Mouse (Mus musculus) hindbrain, embryonic 11.5 days (tissue): Measurements from ENCODE around the gene Hira. TPM values are rescaled to one million over a fixed set of nuclear protein-coding genes. Genes with fewer than 3 reads are reported as not detected.
A peak's percentile ranks its signal among the peaks of the same experiment; 100 is the strongest.

Experiments used
- ATAC-seq: fragments of 200-750 bp; cut with Nextera tagmentation; 2 replicates; pipeline ENCODE4 v1.8.0; 2017; ENCODE audit warnings: mild to moderate bottlenecking, moderate TSS enrichment, moderate library complexity; ENCODE audit not compliant: low FRiP score
- DNase-seq: peaks from one replicate; pipeline ENCODE4 v3.0.0-alpha.2; 2015; ENCODE audit warnings: low spot score
- H3K27ac ChIP-seq: fragments of 300-500 bp; sonication (generic); 2 replicates; pipeline ENCODE4 v1.5.1; 2014; ENCODE audit warnings: mild to moderate bottlenecking, low read depth, low read length
- H3K27me3 ChIP-seq: fragments of 300-500 bp; sonication (generic); 2 replicates; pipeline ENCODE4 v1.6.1; 2014; ENCODE audit warnings: mild to moderate bottlenecking, low read length, moderate library complexity, mixed read lengths; ENCODE audit not compliant: control insufficient read depth, insufficient read depth
- H3K36me3 ChIP-seq: fragments of 300-500 bp; sonication (generic); 2 replicates; pipeline ENCODE4 v1.6.1; 2014; ENCODE audit warnings: mild to moderate bottlenecking, low read length, moderate library complexity, mixed read lengths; ENCODE audit not compliant: control insufficient read depth, insufficient read depth
- H3K4me1 ChIP-seq: fragments of 300-500 bp; sonication (generic); replicated peaks from 2 replicates; pipeline ENCODE4 v1.6.1; 2014; ENCODE audit warnings: low read length, mixed read lengths; ENCODE audit not compliant: control insufficient read depth, insufficient read depth
- H3K4me2 ChIP-seq: fragments of 300-500 bp; sonication (generic); replicated peaks from 2 replicates; pipeline ENCODE4 v1.6.1; 2014; ENCODE audit warnings: mild to moderate bottlenecking, low read depth, low read length
- H3K4me3 ChIP-seq: fragments of 300-500 bp; sonication (generic); 2 replicates; pipeline ENCODE4 v1.5.1; 2014; ENCODE audit warnings: low read depth, low read length
- H3K9ac ChIP-seq: fragments of 300-500 bp; sonication (generic); 2 replicates; pipeline ENCODE4 v1.6.1; 2014; ENCODE audit warnings: low read depth, low read length
- H3K9me3 ChIP-seq: fragments of 300-500 bp; sonication (generic); 2 replicates; pipeline ENCODE4 v1.6.1; 2016; ENCODE audit warnings: low read length; ENCODE audit not compliant: control insufficient read depth
- WGBS: fragments of 180-500 bp; shearing (Covaris S2); extraction: QIAGEN DNeasy Blood & Tissue Kit; methylation state at CpG from one replicate; pipeline ENCODE4 v1.1.7; 2014; 5-methylcytosine and 5-hydroxymethylcytosine counted together
- polyA plus RNA-seq: library from polyadenylated mRNA; unstranded; fragments of >200 nt; fragmentation: Nextera tagmentation; extraction: Ambion mirVana; gene quantifications from 2 replicates; pipeline ENCODE4 v1.2.1, GENCODE M21; 2014

Gene Hira
- polyA plus RNA-seq, result 16.4 and 17.6 TPM in 2 replicates

GRCm38 (mm10) chr16:18876442-18877308 lies at the start of gene Hira, which contains the start of gene Mrpl40:
TSS of gene Hira (plus strand) at chr16:18877037.
TSS of gene Mrpl40 (minus strand) at chr16:18876862.
- Histone ChIP-seq H3K9ac (peak within 1 kb of the TSS; percentile 95), H3K4me3 (peak within 1 kb of the TSS; percentile 90), H3K9me3 (no peaks in the 10 kb centered on the region), H3K36me3 (peaks cover 2% of the 10 kb centered on the region; the same call in 1 of the 2 replicates), H3K4me1 (no peaks in the 10 kb centered on the region), H3K27me3 (no peaks in the 10 kb centered on the region), H3K4me2 (peak within 1 kb of the TSS; percentile 74), H3K27ac (peak within 1 kb of the TSS; percentile 95)
- peak; percentile 91 for ATAC-seq
- DNase-seq, result peak; percentile 91
- WGBS, result under 1% methylated on average over 92 of the region's 93 CpGs

GRCm38 (mm10) chr16:18828630-18829029 lies 48.2 kb upstream of the Hira start:
- WGBS, result 93% methylated on average over 3 of the region's 3 CpGs

GRCm38 (mm10) chr16:18829102-18829501 lies 47.7 kb upstream of the Hira start:
- Histone ChIP-seq H3K27ac (no peak overlapping the region), H3K4me1 (no peaks in the 10 kb centered on the region), H3K9ac (no peak overlapping the region), H3K27me3 (no peaks in the 10 kb centered on the region), H3K9me3 (no peaks in the 10 kb centered on the region), H3K4me2 (no peak overlapping the region), H3K4me3 (no peak overlapping the region), H3K36me3 (peaks cover 6% of the 10 kb centered on the region; the same call in 1 of the 2 replicates)
- ATAC-seq (no peak), DNase-seq (no peak)
- WGBS, result 94% methylated on average over 6 of the region's 6 CpGs

More at GRCm38 (mm10) chr16:18828630-18829029, 48.2 kb upstream of the Hira start:
- H3K27ac ChIP-seq, result no peak overlapping the region
- H3K27me3 ChIP-seq, result no peaks in the 10 kb centered on the region
- no peaks in the 10 kb centered on the region for H3K4me1 ChIP-seq
- H3K4me3 ChIP-seq, result no peak overlapping the region
- ATAC-seq (no peak), DNase-seq (no peak)
- H3K36me3 ChIP-seq, result peaks cover 6% of the 10 kb centered on the region; the same call in 1 of the 2 replicates
- no peaks in the 10 kb centered on the region for H3K9me3 ChIP-seq
- H3K9ac ChIP-seq, result no peak overlapping the region
- no peak overlapping the region for H3K4me2 ChIP-seq

- Histone ChIP-seq H3K9ac (no peak overlapping the region), H3K36me3 (no peaks in the 10 kb centered on the region; the same call in 1 of the 2 replicates), H3K4me2 (no peak overlapping the region), H3K4me3 (no peak overlapping the region), H3K4me1 (no peaks in the 10 kb centered on the region), H3K27ac (no peak overlapping the region), H3K9me3 (no peaks in the 10 kb centered on the region), H3K27me3 (no peaks in the 10 kb centered on the region)
- WGBS, result 81% methylated on average over 2 of the region's 2 CpGs
- no peak for ATAC-seq
- DNase-seq, result no peak
Measured at GRCm38 (mm10) chr16:18833486-18833885, 43.4 kb upstream of the Hira start.

GRCm38 (mm10) chr16:18836073-18836467 lies 40.8 kb upstream of the Hira start:
- no peaks in the 10 kb centered on the region; the same call in 1 of the 2 replicates for H3K36me3 ChIP-seq
- peak overlapping the region; percentile 86 for H3K4me3 ChIP-seq
- peak overlapping the region; percentile 74 for H3K4me2 ChIP-seq
- H3K27me3 ChIP-seq, result no peaks in the 10 kb centered on the region
- ATAC-seq, result peak; percentile 62
- H3K27ac ChIP-seq, result no peak overlapping the region
- H3K9ac ChIP-seq, result no peak overlapping the region; the same call in 1 of the 2 replicates
- no peaks in the 10 kb centered on the region for H3K9me3 ChIP-seq
- DNase-seq, result no peak
- 27% methylated on average over 3 of the region's 3 CpGs for WGBS
- H3K4me1 ChIP-seq, result no peaks in the 10 kb centered on the region

- no peaks in the 10 kb centered on the region for H3K9me3 ChIP-seq
- peak within 1 kb of the TSS; percentile 86 for H3K4me3 ChIP-seq
- H3K4me1 ChIP-seq, result no peaks in the 10 kb centered on the region
- H3K36me3 ChIP-seq, result no peaks in the 10 kb centered on the region
- WGBS, result 1% methylated on average over 46 of the region's 46 CpGs
- 0 out of 2 replicates have a peak within 1 kb of the TSS, but pooled peaks have one; percentile 9 for H3K27ac ChIP-seq
- peak within 1 kb of the TSS; percentile 83 for H3K9ac ChIP-seq
- H3K4me2 ChIP-seq, result peak within 1 kb of the TSS; percentile 74
- DNase-seq, result peak; percentile 88
- peak; percentile 97 for ATAC-seq
- no peaks in the 10 kb centered on the region for H3K27me3 ChIP-seq
Measured at GRCm38 (mm10) chr16:18836468-18837208, 40.2 kb upstream of the Hira start, which contains the start of the genes 2510002D24Rik and Gm28539. TSS of gene 2510002D24Rik (plus strand) at chr16:18836578. TSS of gene Gm28539 (plus strand) at chr16:18836584.

- Histone ChIP-seq H3K4me2 (no peak overlapping the region), H3K27ac (no peak overlapping the region), H3K4me1 (no peaks in the 10 kb centered on the region), H3K27me3 (no peaks in the 10 kb centered on the region), H3K9ac (no peak overlapping the region), H3K36me3 (no peaks in the 10 kb centered on the region), H3K9me3 (no peaks in the 10 kb centered on the region), H3K4me3 (no peak overlapping the region)
- DNase-seq, result no peak
- 97% methylated on average over 4 of the region's 4 CpGs for WGBS
- no peak for ATAC-seq
Measured at GRCm38 (mm10) chr16:18838346-18838745, 38.5 kb upstream of the Hira start.

GRCm38 (mm10) chr16:18846301-18846820 lies 30.5 kb upstream of the Hira start:
- ATAC-seq (no peak), DNase-seq (no peak)
- Histone ChIP-seq H3K9ac (no peak overlapping the region), H3K4me3 (no peak overlapping the region), H3K27ac (no peak overlapping the region), H3K4me1 (no peaks in the 10 kb centered on the region), H3K9me3 (no peaks in the 10 kb centered on the region), H3K27me3 (no peaks in the 10 kb centered on the region), H3K36me3 (no peaks in the 10 kb centered on the region), H3K4me2 (no peak overlapping the region)
- 90% methylated on average over 15 of the region's 15 CpGs for WGBS
